Mouse (Mus musculus) MEL (cell line): ENCODE measurements around the gene Hist1h3i.

Experiments
- MEF2A ChIP-seq: IDR thresholded peaks from 2 replicates; pipeline ENCODE4 v1.6.1; 2014; ENCODE audit warnings: low read depth, mild to moderate bottlenecking, inconsistent platforms, low read length, improper control_type of control experiment; ENCODE audit not compliant: poor library complexity, insufficient replicate concordance, severe bottlenecking; ENCODE audit errors: extremely low read depth
- TBP ChIP-seq: IDR thresholded peaks from 2 replicates; pipeline ENCODE4 v1.8.0; 2011; ENCODE audit warnings: low read depth, low read length, improper control_type of control experiment

DNA sequence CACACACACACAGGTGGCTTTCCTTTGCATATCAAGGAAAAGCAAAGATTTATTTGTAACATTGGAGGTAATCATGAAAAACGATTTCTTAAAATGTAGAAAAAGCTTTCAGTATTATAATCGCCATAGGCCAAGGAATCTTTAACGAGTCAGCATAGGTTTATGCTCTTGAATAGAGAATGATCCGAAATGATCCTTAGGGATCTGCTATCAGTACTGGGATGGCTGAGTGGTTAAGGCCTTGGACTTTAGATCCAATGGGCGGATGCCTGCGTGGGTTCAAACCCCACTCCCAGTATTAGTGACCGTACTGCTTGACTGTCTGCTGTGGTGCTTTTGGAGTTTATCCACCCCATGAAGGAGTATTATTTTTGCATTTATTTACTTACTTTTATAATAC, 12.4 kb upstream of the Hist1h3i start:
- no peak for TF ChIP-seq MEF2A
- peak; percentile 91 for TF ChIP-seq TBP
